Mouse (Mus musculus): Measurements from ENCODE around the gene Gle1.
A peak's percentile ranks its signal among the peaks of the same experiment; 100 is the strongest.

The Gle1 gene

DNA sequence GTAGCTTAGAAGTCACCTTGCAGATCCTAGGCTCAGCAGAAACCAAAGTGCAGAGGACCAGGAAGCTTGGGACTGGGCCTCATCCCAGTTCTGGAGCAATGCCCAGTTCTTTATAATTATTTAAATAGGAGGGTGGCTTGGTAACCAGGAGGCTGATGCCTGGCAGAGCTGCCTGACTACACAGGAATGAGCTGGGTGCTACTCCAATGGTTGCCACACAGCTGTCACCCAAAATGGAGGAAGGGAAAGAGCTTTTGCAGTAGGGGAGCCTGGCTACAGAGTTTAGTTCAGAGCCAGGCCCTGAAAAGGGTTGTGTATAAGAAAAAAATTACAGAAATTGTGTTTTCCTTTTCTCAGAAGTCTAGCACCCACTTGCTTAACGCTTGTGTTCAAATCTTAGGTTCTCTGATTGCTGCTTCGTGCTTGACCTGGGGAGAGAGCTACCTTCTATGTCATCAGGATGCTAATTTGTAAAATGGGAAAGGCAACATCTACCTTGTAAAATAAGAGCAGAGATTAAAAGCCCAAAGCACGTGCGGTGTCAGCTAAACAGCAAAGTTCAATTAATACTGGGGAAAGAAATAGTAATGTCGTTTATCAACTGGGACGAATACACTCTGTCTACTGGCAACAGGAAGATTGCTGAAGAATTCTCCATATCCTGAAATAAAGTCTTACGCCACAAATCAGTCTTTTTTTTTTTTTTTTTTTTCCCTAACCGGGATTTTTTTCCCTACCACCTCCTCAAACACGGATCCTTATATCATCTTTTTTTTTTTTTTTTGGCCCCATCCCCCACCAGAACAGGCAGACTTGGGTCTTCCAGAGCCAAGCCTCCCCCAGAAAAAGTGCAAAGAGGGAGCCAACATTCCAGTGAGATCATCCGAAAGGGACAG, 29.4 kb downstream of the Gle1 start:
- no peak for DNase-seq (ENCODE audit: low read depth, low spot score)

- peak; percentile 98 for DNase-seq (ENCODE audit: low read depth, low spot score)
Measured at GRCm38 (mm10) chr2:29965250-29965843, 30.1 kb downstream of the Gle1 start, which contains the start of gene Sptan1. TSS of gene Sptan1 (plus strand) at chr2:29965560.

GRCm38 (mm10) chr2:29965906-29966305, 30.7 kb downstream of the Gle1 start:
- no peak for DNase-seq (ENCODE audit: low read depth, low spot score)

GRCm38 (mm10) chr2:29966826-29967225, 31.6 kb downstream of the Gle1 start:
- DNase-seq (ENCODE audit: low read depth, low spot score): no peak

GRCm38 (mm10) chr2:29967768-29968167, 32.5 kb downstream of the Gle1 start:
- peak; percentile 48 for DNase-seq (ENCODE audit: low read depth, low spot score)

GRCm38 (mm10) chr2:29968638-29969037, 33.4 kb downstream of the Gle1 start:
- no peak for DNase-seq (ENCODE audit: low read depth, low spot score)

- DNase-seq (ENCODE audit: low read depth, low spot score): no peak
Measured at GRCm38 (mm10) chr2:29971838-29972635, 36.8 kb downstream of the Gle1 start.

GRCm38 (mm10) chr2:29973525-29973924, 38.3 kb downstream of the Gle1 start:
- DNase-seq (ENCODE audit: low read depth, low spot score): no peak

DNA sequence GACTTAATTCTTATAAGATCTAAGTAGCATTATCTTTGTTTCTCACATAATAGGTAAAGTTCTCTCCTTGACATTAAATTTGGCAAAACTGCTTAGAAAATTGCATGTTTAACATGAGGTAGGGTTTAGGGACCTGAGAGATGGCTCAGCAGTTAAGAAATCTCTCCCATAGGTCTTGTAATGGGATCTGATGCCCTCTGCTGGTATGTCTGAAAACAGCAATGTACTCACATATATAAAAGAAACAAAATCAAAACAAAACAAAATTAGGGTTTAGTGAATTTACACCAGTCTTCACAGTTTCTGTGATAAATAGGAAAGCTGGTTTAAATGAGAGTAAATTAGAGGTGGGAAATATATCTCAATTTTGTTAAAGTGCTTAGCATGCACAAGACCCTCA, 42.1 kb downstream of the Gle1 start:
- DNase-seq (ENCODE audit: low read depth, low spot score): peak; percentile 50

DNA sequence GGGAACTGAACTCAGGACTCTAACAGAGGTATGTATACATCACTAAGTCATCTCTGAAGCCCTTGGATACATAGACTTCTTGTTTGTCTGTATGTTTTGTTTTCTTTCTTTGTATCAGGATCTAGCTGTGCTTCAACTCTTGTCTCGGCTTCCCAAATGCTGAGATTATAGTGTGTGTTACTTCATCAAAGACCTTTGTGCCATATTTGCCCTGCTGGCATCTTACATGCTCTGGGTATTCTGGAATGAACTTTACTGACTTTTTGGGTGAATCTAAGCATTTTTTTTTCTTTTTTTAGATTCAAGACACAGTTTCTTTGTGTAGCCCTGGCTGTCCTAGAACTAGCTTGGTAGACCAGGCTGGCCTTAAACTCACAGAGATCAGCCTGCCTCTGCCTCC, 45.4 kb downstream of the Gle1 start:
- no peak for DNase-seq (ENCODE audit: low read depth, low spot score)

- no peak for DNase-seq (ENCODE audit: low read depth, low spot score)
Measured at GRCm38 (mm10) chr2:29991962-29992361, 56.7 kb downstream of the Gle1 start.

DNA sequence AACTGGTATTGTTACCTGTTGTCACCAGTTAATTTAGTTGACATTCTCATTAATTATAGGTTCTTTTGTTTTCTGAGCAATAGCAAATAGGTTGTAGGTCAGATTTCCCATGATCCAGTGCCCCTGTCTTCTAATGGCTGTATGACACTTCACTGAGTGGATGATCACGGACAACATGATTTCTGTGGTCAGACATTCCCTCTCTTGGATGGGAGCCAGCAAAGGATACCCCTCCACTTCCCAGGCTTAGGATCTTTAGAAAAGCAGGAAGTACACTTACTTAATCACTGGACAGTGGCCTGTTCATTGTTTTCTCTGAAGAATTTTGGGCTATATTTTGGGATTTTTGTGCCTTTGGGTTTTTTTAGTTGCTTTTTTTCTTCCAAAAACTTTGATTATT, 73.9 kb downstream of the Gle1 start:
- no peak for DNase-seq (ENCODE audit: low read depth, low spot score)
